Mouse (Mus musculus) midbrain, embryonic 10.5 days (tissue): ENCODE measurements at regions not wholly inside any gene's neighbourhood (a gene's known extent, or its start where the extent isn't known, plus 50 kb on each side); places are given as distances from the start of the nearest gene placed in this dataset.

Source experiments
- DNase-seq: peaks from one replicate; pipeline ENCODE4 v3.0.0-alpha.2; 2017; ENCODE audit warnings: low spot score
- H3K27ac ChIP-seq: fragments of 300-500 bp; sonication (generic); replicated peaks from 2 replicates; pipeline ENCODE4 v1.5.1; 2016; ENCODE audit warnings: mild to moderate bottlenecking
- H3K27me3 ChIP-seq: fragments of 300-500 bp; sonication (generic); 2 replicates; pipeline ENCODE4 v1.6.1; 2016; ENCODE audit warnings: low read depth, mild to moderate bottlenecking; ENCODE audit not compliant: poor library complexity, severe bottlenecking
- H3K36me3 ChIP-seq: fragments of 300-500 bp; sonication (generic); 2 replicates; pipeline ENCODE4 v1.6.1; 2016; ENCODE audit warnings: mild to moderate bottlenecking, moderate library complexity
- H3K4me1 ChIP-seq: fragments of 300-500 bp; sonication (generic); 2 replicates; pipeline ENCODE4 v1.6.1; 2016
- H3K4me3 ChIP-seq: fragments of 300-500 bp; sonication (generic); 2 replicates; pipeline ENCODE4 v1.5.1; 2016; ENCODE audit warnings: mild to moderate bottlenecking, moderate library complexity
- H3K9me3 ChIP-seq: fragments of 300-500 bp; sonication (generic); replicated peaks from 2 replicates; pipeline ENCODE4 v1.6.1; 2016; ENCODE audit warnings: mild to moderate bottlenecking
- WGBS: fragments of 180-500 bp; shearing (Covaris S2); methylation state at CpG from one replicate; pipeline ENCODE4 v1.1.7; 2016; 5-methylcytosine and 5-hydroxymethylcytosine counted together

DNA sequence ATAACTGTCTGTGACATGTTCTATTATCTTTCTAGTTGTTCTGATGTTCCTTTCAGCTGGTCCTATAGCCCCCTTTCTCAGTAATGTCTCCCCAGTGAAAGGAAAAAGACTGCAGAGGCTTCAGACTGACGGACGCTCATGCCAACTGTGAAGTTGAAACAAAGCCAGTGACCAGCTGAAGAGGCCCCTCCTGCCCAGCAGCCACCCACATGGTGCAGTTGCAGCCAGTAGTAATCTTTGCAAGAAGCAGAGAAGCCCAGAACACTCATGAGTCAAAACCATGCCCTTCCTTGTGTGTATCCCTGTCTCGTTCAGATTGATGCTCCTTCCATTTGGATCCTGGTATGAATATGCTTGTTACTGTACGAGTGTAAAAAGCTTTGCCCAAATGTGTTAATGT is 428.7 kb upstream of the Ubash3b start:
- Histone ChIP-seq H3K4me1 (peaks cover 68% of the 10 kb centered on the region), H3K4me3 (no peak overlapping the region), H3K27ac (no peak overlapping the region), H3K27me3 (no peaks in the 10 kb centered on the region), H3K36me3 (peaks cover 82% of the 10 kb centered on the region), H3K9me3 (no peaks in the 10 kb centered on the region)
- 80% methylated on average over 4 of the region's 4 CpGs for WGBS
- no peak for DNase-seq

DNA sequence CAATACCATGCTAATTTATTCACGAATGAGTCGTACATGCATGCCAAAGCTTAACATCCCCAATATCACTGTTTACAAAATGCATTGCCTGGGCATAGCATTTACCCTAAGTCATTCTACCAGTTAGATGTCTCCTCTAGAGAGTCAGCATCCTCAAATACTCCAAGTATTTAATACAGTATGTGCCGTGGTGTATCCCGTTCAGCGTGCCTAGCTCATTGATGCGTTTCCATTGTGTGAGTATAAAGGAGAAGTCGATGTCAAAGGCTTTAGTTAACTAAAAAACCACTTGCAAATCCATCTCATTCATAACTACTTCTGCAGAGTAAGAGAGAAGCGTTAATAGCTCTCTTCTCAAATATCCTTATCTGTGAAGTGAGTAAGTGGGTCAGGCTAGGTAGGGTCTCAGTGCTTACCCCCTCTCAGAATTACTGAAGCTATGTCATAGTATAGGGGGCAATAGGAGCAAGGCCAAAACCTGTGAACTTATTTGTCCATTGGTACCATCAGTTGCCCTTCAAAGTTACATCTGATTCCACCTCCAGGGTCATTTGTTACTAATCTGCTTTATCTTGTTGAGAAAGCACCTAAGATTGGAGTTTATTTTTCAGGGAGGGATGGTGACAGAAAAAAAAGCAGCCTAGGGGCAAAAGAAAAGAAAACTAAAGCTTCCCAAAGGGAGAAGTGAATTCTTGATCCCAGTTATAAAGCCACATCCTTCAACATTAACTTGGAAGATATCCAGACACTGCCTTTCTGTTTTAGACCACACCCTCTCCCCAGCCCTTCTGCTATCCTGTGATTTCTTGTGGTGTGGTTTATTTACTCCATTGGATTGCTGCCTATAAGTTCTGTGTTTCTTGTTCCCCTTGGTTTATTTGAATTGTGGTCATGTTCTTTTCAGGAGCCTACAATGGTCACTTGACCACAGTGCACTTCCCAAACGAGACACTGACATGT is 427.2 kb upstream of the Ubash3b start:
- DNase-seq, result no peak
- no peaks in the 10 kb centered on the region for H3K9me3 ChIP-seq
- peaks cover 70% of the 10 kb centered on the region for H3K4me1 ChIP-seq
- H3K27me3 ChIP-seq, result no peaks in the 10 kb centered on the region
- no peak overlapping the region for H3K27ac ChIP-seq
- no peak overlapping the region for H3K4me3 ChIP-seq
- H3K36me3 ChIP-seq, result peaks cover 82% of the 10 kb centered on the region
- 85% methylated on average over 9 of the region's 9 CpGs for WGBS

DNA sequence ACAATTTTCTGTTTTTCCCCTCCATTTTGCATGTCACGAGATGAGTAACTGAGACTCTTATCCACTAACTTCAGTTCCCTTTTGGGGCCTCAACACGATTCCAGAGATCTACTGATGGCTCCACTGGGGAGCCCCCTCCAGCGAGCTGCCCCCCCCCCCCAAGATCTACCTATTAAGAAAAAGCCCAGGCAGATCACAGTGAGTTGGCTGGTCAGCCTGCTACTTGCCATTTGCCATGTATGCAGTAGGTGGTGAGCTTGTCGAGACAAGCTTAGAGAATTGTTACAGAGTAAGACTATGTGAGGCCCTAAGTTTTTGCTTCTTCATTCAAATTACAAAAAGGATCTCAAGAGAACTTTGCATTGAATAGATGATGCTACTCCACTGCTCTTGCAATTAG is 426.3 kb upstream of the Ubash3b start:
- peaks cover 73% of the 10 kb centered on the region for H3K36me3 ChIP-seq
- 70% methylated on average over 4 of the region's 4 CpGs for WGBS
- no peak for DNase-seq
- peak overlapping the region; percentile 80; the same call in 1 of the 2 replicates for H3K4me3 ChIP-seq
- no peaks in the 10 kb centered on the region for H3K27me3 ChIP-seq
- peak overlapping the region; percentile 97 for H3K27ac ChIP-seq
- H3K9me3 ChIP-seq, result no peaks in the 10 kb centered on the region
- peaks cover 75% of the 10 kb centered on the region for H3K4me1 ChIP-seq

DNA sequence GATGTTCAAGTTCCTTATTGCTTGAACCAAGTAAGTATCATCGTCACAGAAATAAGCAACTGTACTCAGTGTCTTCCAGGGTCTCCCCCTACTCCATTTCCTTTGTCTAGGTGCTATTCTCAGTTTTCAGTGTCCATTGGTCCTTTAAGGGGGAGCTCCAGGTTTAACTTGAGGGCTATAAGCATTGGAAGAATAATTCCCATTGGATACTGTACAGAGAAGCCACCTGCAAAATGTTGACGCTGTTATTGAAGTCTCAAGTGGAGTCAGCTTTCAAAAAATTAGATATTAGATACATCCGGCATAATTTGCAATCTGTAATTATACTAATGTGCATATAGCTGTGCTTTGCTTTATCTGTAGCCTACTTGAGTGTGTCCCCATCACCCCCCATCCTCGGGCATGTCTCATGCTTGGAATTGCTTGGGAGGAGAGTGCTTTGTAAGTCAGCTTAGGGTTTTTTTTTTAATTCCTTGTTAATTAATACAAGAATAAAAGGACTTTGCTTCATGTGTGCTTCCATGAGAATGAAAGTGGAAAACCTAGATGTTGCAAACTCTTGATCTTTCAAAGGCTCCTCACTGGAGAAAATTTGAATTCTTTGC is 425.6 kb upstream of the Ubash3b start:
- WGBS, result 85% methylated on average over 4 of the region's 4 CpGs
- H3K36me3 ChIP-seq, result peaks cover 66% of the 10 kb centered on the region
- peak overlapping the region; percentile 97; the same call in 1 of the 2 replicates for H3K27ac ChIP-seq
- peaks cover 75% of the 10 kb centered on the region for H3K4me1 ChIP-seq
- H3K27me3 ChIP-seq, result no peaks in the 10 kb centered on the region
- H3K9me3 ChIP-seq, result no peaks in the 10 kb centered on the region
- peak overlapping the region; percentile 80; the same call in 1 of the 2 replicates for H3K4me3 ChIP-seq
- DNase-seq, result no peak

DNA sequence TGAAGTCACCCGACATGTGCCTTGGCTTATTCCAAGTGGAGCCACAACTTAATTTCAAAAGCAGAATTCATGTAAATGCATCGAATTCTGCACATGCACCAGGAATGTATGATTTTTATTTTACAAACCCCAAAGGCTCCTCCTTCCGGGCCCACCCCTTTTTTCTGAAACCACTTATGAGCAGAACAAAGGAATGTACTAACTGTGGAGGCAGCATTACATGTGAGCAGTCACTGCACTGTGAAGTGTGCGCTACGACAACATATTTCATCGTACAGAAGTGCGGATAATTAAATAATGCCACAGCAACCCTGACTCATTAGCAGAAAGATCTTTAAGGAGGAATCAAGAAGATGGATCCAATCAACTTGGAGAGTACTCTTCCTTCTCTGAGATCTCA is 424.8 kb upstream of the Ubash3b start:
- Histone ChIP-seq H3K27ac (peak overlapping the region; percentile 97), H3K9me3 (no peaks in the 10 kb centered on the region), H3K4me1 (peaks cover 75% of the 10 kb centered on the region), H3K4me3 (peak overlapping the region; percentile 80), H3K36me3 (peaks cover 59% of the 10 kb centered on the region), H3K27me3 (no peaks in the 10 kb centered on the region)
- no peak for DNase-seq
- WGBS, result 91% methylated on average over 7 of the region's 7 CpGs

DNA sequence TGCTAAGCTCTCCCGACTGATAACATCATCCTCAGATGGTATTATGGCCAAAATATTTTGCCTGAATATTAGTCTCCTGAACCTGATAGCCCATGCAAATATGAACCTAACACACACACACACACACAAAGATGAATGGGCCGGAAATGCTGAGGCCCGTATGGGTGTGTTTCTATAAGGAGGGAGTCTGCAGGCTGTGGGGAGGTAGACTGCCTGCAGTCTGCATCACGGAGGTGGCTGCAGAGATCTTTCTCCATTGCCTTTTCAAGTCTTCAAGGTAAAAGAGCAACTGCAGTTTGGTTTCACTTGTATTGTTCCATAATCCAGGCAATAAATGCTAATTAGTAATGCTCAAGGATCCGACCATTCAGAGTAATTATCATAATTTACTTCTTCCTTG is 424.3 kb upstream of the Ubash3b start:
- no peak for DNase-seq
- Histone ChIP-seq H3K27me3 (no peaks in the 10 kb centered on the region), H3K36me3 (peaks cover 54% of the 10 kb centered on the region), H3K9me3 (no peaks in the 10 kb centered on the region), H3K4me1 (peaks cover 75% of the 10 kb centered on the region), H3K27ac (peak overlapping the region; percentile 97), H3K4me3 (peak overlapping the region; percentile 80)
- 65% methylated on average over 5 of the region's 5 CpGs for WGBS

DNA sequence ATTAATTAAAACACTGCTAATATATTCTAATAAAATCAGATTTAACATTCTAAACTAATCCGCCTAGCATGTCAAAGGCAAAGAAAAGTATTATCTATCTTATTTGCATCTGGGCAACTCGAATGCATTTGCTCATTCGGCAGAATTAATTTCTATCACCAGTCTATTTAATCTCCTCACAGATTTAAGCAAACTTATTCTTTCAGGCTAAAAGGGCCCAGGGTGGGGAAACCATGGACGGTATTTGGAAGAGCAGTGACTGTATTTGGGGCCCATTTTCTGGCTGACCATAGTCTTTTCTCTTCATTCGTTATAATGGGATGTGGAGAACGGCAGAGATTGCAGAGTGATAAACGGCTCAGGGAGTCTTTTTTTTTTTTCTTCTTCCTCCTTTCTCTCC is 423.5 kb upstream of the Ubash3b start:
- 46% methylated on average over 7 of the region's 7 CpGs for WGBS
- H3K36me3 ChIP-seq, result peaks cover 46% of the 10 kb centered on the region
- H3K27ac ChIP-seq, result peak overlapping the region; percentile 97
- no peak for DNase-seq
- peak overlapping the region; percentile 80 for H3K4me3 ChIP-seq
- no peaks in the 10 kb centered on the region for H3K27me3 ChIP-seq
- H3K9me3 ChIP-seq, result no peaks in the 10 kb centered on the region
- H3K4me1 ChIP-seq, result peaks cover 71% of the 10 kb centered on the region

DNA sequence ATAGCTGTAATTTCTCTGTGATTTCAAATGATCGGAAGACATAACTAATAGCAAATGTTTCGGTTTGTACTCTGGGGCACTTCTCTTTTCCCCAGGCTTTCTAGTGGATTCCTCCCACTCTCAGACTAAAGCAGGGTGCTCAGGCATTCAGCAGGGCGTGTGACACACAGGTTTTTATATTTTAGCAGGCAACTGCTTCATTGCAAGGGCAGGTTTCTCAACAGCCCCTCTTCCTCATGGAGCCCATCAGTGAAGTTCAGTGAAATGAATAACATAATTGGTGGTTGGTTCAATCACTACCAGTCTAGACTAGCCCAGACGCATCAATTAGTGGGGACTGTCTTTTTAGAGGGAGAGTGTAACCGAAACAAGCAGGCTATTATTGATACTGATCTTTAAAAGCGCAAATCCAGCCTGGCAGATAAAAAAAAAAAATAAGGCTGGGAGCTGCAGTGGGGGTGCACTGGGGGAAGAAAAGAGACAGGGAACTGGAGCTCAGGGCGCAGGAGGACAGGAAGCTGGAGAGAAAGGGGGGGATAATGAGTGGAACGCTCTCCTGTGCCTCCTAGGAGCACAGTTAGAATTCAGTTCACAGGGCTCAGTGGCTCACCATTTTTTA is 422.3 kb upstream of the Ubash3b start:
- Histone ChIP-seq H3K9me3 (no peaks in the 10 kb centered on the region), H3K36me3 (peaks cover 34% of the 10 kb centered on the region), H3K4me3 (peak overlapping the region; percentile 80), H3K4me1 (peaks cover 69% of the 10 kb centered on the region), H3K27me3 (no peaks in the 10 kb centered on the region), H3K27ac (peak overlapping the region; percentile 97)
- DNase-seq, result peak; percentile 39
- WGBS, result 34% methylated on average over 8 of the region's 8 CpGs

DNA sequence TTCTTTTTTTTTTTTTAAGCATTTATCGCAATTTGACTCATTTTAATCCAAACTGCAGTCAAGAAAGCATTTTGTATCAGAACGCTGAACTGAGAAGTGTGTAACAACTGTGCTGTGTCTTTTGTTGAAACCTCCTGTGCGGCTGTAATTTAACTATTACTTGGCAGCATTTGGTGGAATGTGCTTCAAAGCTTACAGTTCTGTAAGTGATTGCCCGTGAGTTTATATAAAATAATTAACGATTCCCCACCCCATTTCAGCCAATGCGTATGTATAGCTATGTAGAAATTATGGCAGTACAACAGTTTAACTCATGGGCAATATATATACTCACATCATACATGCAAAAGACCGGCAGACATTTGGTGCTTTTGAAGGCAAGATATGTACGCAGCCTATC is 421.8 kb upstream of the Ubash3b start:
- Histone ChIP-seq H3K36me3 (peaks cover 29% of the 10 kb centered on the region), H3K4me3 (peak overlapping the region; percentile 80), H3K27me3 (no peaks in the 10 kb centered on the region), H3K9me3 (no peaks in the 10 kb centered on the region), H3K27ac (peak overlapping the region; percentile 97), H3K4me1 (peaks cover 69% of the 10 kb centered on the region)
- DNase-seq, result no peak
- WGBS, result 69% methylated on average over 8 of the region's 8 CpGs

DNA sequence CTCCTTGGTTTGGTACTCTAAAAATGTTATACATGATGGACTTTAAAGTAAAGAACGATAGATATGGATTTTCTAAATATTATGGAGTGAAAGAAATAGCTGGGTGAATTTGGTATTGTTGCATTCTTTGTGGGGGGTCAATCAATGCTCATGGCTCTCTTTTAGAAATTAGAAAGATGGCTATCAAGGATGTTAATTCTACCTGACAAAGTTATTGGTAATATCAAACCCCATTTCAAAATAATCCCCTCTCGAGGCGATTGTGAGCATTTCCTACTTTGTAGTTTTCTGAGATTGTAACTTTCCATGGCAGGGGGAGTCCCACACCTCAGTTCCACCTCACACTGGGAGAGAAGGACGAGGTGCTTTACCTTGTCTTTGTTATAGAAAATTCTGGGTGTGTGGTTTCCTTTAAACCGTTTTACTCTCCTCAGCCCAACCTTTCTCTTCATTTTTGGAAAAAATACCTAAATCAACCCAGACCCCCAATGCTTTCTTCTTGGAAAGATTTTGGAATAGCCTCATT is 421.3 kb upstream of the Ubash3b start:
- WGBS, result 52% methylated on average over 5 of the region's 5 CpGs
- no peaks in the 10 kb centered on the region for H3K27me3 ChIP-seq
- peaks cover 71% of the 10 kb centered on the region for H3K4me1 ChIP-seq

DNA sequence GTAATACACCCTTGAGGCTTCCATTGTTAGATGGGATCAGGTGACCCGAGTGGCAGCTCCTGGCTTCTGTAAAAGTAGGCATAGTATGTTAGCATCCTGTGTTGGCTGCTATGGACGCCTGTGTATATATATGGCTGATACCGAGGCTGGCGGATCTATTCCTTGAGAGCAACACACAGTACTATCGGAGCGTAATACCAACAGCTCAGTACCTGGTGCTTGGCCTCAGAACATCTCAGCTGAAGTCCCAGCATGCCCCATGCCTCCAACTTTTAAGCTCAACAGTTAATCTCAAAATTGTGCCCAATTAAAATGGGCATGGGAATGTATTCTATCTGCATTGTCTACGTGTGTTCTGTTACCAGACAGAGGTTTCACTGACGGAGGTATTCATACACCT is 420.7 kb upstream of the Ubash3b start:
- H3K4me1 ChIP-seq, result peaks cover 67% of the 10 kb centered on the region

More for the DNA sequence above, 421.3 kb upstream of the Ubash3b start:
- peak overlapping the region; percentile 80 for H3K4me3 ChIP-seq
- H3K36me3 ChIP-seq, result peaks cover 24% of the 10 kb centered on the region
- H3K9me3 ChIP-seq, result no peaks in the 10 kb centered on the region
- H3K27ac ChIP-seq, result peak overlapping the region; percentile 97
- DNase-seq, result no peak

DNA sequence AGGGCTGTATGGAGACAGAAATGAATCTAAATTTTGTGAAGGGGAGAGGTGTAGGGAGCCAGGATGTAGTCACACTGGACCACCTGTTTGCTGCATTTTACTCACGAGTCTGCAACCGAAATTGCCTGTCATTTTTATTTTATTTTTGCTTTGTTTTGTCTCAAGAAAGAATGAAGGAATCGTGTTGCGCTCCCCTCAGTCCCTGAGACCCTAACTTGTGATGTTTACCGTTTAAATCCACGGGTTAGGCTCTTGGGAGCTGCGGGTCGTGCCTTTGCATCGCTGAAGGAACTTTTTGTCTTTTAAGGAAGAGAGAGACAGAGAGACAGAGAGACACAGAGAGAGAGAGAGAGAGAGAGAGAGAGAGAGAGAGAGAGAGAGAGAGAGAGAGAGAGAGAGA is 420.2 kb upstream of the Ubash3b start:
- H3K4me1 ChIP-seq, result peaks cover 67% of the 10 kb centered on the region
- H3K9me3 ChIP-seq, result no peaks in the 10 kb centered on the region
- H3K36me3 ChIP-seq, result peaks cover 13% of the 10 kb centered on the region
- WGBS, result 12% methylated on average over 9 of the region's 9 CpGs
- DNase-seq, result no peak
- peak overlapping the region; percentile 80 for H3K4me3 ChIP-seq
- peak overlapping the region; percentile 97 for H3K27ac ChIP-seq
- no peaks in the 10 kb centered on the region for H3K27me3 ChIP-seq

More for the DNA sequence above, 420.7 kb upstream of the Ubash3b start:
- DNase-seq, result peak; percentile 36
- Histone ChIP-seq H3K4me3 (peak overlapping the region; percentile 80), H3K36me3 (peaks cover 18% of the 10 kb centered on the region), H3K27ac (peak overlapping the region; percentile 97), H3K9me3 (no peaks in the 10 kb centered on the region), H3K27me3 (no peaks in the 10 kb centered on the region)
- WGBS, result 33% methylated on average over 8 of the region's 8 CpGs
